Mouse (Mus musculus): ENCODE measurements around the gene Abca17. TPM values are rescaled to one million over a fixed set of nuclear protein-coding genes. Genes with fewer than 3 reads are reported as not detected.

The Abca17 gene
- polyA plus RNA-seq (2014; fragmentation: Illumina TruSeq; extraction: RNeasy Lipid Tissue Mini Kit (QIAGEN cat#74804); ENCODE audit: low read depth, low replicate concordance): 0.62 TPM

DNA sequence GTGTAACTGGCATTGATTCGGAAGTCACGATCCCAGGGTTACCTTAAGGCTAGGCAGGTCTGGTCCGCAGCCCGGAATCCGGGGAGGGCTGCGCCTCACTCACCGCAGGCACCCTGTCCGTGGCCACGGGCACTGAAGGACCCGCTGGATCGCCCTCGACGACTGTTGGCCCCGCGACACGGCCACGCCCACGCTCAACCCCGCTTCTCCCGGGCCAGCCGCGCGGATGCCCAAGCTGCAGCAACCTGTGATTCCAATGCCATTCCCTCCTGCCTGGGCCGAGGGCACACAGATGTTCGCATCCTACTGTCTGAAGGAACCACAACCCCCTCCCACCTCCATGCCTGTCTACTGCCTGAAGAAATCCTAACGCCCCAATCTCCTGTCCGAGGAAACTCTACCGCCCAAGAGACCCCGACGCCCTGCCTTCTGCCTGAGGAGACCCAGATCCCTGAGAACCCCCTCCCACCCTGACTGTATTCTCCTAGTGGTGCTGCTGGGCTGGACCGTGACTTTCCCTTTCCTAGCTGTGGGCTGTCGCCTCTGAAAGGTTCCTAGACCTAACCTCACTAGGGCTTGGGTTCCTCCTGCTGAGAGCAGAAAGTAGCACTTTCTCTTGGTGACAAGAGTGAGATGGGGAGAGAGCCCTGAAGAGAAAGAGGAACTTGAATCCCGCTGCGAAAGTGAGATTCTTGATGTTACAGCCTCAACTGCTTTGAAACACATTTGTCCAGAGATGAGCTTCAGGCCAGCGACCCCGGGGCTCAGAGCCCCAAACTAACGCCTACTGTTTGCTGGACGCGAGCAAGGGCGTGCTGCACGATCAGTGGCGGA, at the start of gene Abca17:
Gene Abca17, minus strand, starts transcription at position 143 of the 834 bp plus-strand sequence.

DNA sequence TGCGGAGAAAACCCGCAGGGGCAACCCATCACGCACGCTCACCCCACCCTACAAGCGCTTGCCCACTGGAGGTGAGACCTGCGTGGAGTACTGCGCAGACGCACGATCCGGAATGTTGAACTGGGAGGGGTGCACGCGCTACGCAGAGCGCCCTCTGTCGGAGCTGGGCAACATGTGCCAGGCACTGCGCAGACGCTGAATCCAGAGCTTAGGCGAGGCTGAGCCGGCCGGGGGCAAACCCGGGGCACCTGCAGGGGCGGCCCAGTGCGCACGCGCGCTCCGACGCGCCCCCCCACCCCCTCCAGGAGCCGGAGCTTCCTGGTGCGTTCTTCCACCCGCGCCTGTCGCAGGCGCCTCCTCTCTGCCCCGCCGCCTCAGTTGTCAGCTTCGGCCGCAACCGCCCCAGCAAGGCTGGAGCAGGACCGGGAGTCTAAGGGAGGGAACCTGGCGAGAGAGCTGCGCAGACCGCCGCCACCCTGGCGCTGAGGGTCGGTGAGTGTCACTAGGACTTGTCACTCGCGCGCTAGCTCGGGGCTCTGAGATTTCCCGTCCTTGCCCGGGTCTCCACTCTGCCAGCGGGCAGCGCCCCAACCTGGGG, 991 bp upstream of the Abca17 start, which contains the start of gene Abca3:
Gene Abca3, plus strand, starts transcription at position 191 of the 598 bp plus-strand sequence.

DNA sequence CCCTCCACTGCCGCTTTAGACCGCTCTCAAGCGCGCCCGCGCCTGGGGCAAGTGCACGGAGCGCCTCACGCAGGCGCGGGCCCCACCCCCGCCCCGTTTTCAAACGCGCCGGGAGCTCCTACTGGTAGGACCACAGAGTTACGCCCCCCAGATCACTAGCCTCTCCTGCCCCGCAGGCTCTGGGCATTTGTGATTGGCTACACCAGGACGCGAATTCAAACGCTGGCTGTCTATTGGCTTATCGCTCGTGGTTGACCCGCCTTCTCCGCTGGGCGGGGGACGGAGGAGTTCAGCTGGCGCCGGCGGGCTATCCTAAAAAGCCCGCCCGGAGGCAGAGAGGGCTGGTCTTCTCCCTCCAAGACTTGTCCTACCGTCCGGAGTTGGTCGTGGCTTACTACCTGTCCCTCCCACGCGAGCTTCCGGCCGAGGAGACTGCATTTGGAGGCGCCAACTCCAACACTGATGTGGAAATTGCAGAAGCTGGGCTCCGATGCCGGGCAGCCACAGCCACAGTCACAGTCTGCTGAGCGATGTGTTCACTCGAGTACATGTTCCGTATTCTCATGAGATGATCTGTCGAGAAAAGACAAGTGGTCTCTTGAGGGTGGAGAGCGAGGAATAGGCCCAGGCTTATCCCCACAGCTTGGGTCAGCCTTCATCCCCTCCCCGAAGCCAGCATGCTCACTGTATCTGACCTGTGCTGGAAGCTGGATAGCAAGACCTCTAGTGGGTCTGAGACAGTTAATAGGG, 99.4 kb downstream of the Abca17 start, which contains the start of gene Ccnf:
Gene Ccnf, minus strand, starts transcription at position 165 of the 750 bp plus-strand sequence.

DNA sequence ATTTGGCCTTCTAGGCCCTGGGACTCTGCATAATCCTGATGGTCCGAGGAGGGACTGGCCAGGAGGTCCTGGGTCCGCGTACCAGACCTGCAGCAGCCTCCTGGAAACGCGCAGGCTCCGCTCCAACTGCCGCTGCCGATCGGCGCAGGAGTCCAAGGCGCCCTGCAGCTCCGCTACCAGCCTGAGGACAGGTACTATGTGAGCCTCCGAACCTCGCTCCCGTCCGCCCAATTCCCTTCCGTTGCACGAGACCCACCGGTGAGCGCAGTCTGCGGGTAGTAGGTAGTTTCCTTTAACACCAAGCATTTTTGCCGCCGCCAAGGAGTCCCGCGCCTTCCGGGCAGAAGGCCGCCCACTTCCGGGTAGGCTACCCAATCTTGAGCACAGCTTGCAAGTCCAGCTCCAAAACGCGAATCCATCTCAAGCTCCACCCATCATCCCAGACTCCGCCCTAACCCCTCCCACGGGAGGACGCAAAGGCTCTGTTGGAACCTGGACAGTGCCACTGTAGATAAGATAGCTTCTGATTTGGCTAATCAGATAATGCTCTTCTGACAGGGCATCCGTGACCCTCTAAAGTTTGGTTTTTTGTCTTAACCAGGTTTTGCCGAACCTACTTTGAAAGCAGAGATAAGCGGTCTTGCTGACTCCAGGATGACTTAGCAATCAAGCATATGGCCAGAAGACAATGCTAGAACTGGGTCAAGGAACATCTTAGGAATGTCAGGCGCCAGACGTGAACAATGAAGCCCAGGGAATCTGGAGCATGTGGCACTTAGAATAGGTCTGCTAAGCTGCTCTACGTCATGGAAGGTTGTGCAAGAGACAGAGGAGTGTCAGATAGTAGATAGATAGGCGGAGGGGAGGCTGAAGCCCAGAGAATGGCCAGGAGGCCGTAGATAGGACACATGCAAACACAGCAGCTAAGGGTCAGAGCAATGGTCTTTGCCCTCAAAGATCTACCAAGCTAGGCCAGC, 130.1 kb downstream of the Abca17 start, which contains the start of gene Tedc2:
Gene Tedc2, minus strand, starts transcription at position 417 of the 977 bp plus-strand sequence.

Other genes starting within 250 kb of the Abca17 start
- 21.6 TPM for gene Pdpk1, start 200.1 kb downstream of the Abca17 start, polyA plus RNA-seq (2014; fragmentation: Illumina TruSeq; extraction: RNeasy Lipid Tissue Mini Kit (QIAGEN cat#74804); ENCODE audit: low read depth, low replicate concordance)
- gene Amdhd2, start 187.3 kb downstream of the Abca17 start, polyA plus RNA-seq (2014; fragmentation: Illumina TruSeq; extraction: RNeasy Lipid Tissue Mini Kit (QIAGEN cat#74804); ENCODE audit: low read depth, low replicate concordance): 25.5 TPM
- 372 TPM for gene Atp6v0c, start 181.4 kb downstream of the Abca17 start, polyA plus RNA-seq (2014; fragmentation: Illumina TruSeq; extraction: RNeasy Lipid Tissue Mini Kit (QIAGEN cat#74804); ENCODE audit: low read depth, low replicate concordance)
- 4.2 TPM for gene Tbc1d24, start 145.5 kb downstream of the Abca17 start, polyA plus RNA-seq (2014; fragmentation: Illumina TruSeq; extraction: RNeasy Lipid Tissue Mini Kit (QIAGEN cat#74804); ENCODE audit: low read depth, low replicate concordance)
- 1.2 TPM for gene Ntn3, start 141.5 kb downstream of the Abca17 start, polyA plus RNA-seq (2014; fragmentation: Illumina TruSeq; extraction: RNeasy Lipid Tissue Mini Kit (QIAGEN cat#74804); ENCODE audit: low read depth, low replicate concordance)
- 5.8 TPM for gene Tedc2, start 130.2 kb downstream of the Abca17 start, polyA plus RNA-seq (2014; fragmentation: Illumina TruSeq; extraction: RNeasy Lipid Tissue Mini Kit (QIAGEN cat#74804); ENCODE audit: low read depth, low replicate concordance)
- 1.5 TPM for gene Ccnf, start 99.6 kb downstream of the Abca17 start, polyA plus RNA-seq (2014; fragmentation: Illumina TruSeq; extraction: RNeasy Lipid Tissue Mini Kit (QIAGEN cat#74804); ENCODE audit: low read depth, low replicate concordance)
- 61.5 TPM for gene Abca3, start 882 bp upstream of the Abca17 start, polyA plus RNA-seq (2014; fragmentation: Illumina TruSeq; extraction: RNeasy Lipid Tissue Mini Kit (QIAGEN cat#74804); ENCODE audit: low read depth, low replicate concordance)
- gene Rnps1, start 63.5 kb upstream of the Abca17 start, polyA plus RNA-seq (2014; fragmentation: Illumina TruSeq; extraction: RNeasy Lipid Tissue Mini Kit (QIAGEN cat#74804); ENCODE audit: low read depth, low replicate concordance): 70.6 TPM
- 110 TPM for gene Eci1, start 75.6 kb upstream of the Abca17 start, polyA plus RNA-seq (2014; fragmentation: Illumina TruSeq; extraction: RNeasy Lipid Tissue Mini Kit (QIAGEN cat#74804); ENCODE audit: low read depth, low replicate concordance)
- 63.7 TPM for gene Dnase1l2, start 92.0 kb upstream of the Abca17 start, polyA plus RNA-seq (2014; fragmentation: Illumina TruSeq; extraction: RNeasy Lipid Tissue Mini Kit (QIAGEN cat#74804); ENCODE audit: low read depth, low replicate concordance)
- gene E4f1, start 119.2 kb upstream of the Abca17 start, polyA plus RNA-seq (2014; fragmentation: Illumina TruSeq; extraction: RNeasy Lipid Tissue Mini Kit (QIAGEN cat#74804); ENCODE audit: low read depth, low replicate concordance): 40.1 TPM
- gene Pgp, start 119.3 kb upstream of the Abca17 start, polyA plus RNA-seq (2014; fragmentation: Illumina TruSeq; extraction: RNeasy Lipid Tissue Mini Kit (QIAGEN cat#74804); ENCODE audit: low read depth, low replicate concordance): 63.0 TPM
- 1.4 TPM for gene Bricd5, start 122.8 kb upstream of the Abca17 start, polyA plus RNA-seq (2014; fragmentation: Illumina TruSeq; extraction: RNeasy Lipid Tissue Mini Kit (QIAGEN cat#74804); ENCODE audit: low read depth, low replicate concordance)
- gene Mlst8, start 128.0 kb upstream of the Abca17 start, polyA plus RNA-seq (2014; fragmentation: Illumina TruSeq; extraction: RNeasy Lipid Tissue Mini Kit (QIAGEN cat#74804); ENCODE audit: low read depth, low replicate concordance): 16.6 TPM
- gene Caskin1, start 137.5 kb upstream of the Abca17 start, polyA plus RNA-seq (2014; fragmentation: Illumina TruSeq; extraction: RNeasy Lipid Tissue Mini Kit (QIAGEN cat#74804); ENCODE audit: low read depth, low replicate concordance): 1.7 TPM
- 99.5 TPM for gene Traf7, start 176.9 kb upstream of the Abca17 start, polyA plus RNA-seq (2014; fragmentation: Illumina TruSeq; extraction: RNeasy Lipid Tissue Mini Kit (QIAGEN cat#74804); ENCODE audit: low read depth, low replicate concordance)
- gene Rab26, start 183.1 kb upstream of the Abca17 start, polyA plus RNA-seq (2014; fragmentation: Illumina TruSeq; extraction: RNeasy Lipid Tissue Mini Kit (QIAGEN cat#74804); ENCODE audit: low read depth, low replicate concordance): 59.2 TPM
- gene Pkd1, start 198.8 kb upstream of the Abca17 start, polyA plus RNA-seq (2014; fragmentation: Illumina TruSeq; extraction: RNeasy Lipid Tissue Mini Kit (QIAGEN cat#74804); ENCODE audit: low read depth, low replicate concordance): 51.6 TPM